Mouse (Mus musculus) C2C12 (cell line): ENCODE results near the gene Gucy2e.

Experiments
- CTCF ChIP-seq: IDR thresholded peaks from one replicate; pipeline ENCODE4 v1.5.1; 2011; ENCODE audit not compliant: control insufficient read depth, insufficient read depth, insufficient read length
- MAX ChIP-seq: IDR thresholded peaks from one replicate; pipeline ENCODE4 v1.6.1; 2011; ENCODE audit warnings: mild to moderate bottlenecking, control low read depth
- MYOG ChIP-seq: IDR thresholded peaks from one replicate; pipeline ENCODE4 v1.6.1; 2011; ENCODE audit not compliant: control insufficient read depth, insufficient read length; ENCODE audit errors: extremely low read depth
- USF1 ChIP-seq: IDR thresholded peaks from one replicate; pipeline ENCODE4 v1.6.1; 2011; ENCODE audit warnings: low read depth, mild to moderate bottlenecking, control low read depth, moderate library complexity

DNA sequence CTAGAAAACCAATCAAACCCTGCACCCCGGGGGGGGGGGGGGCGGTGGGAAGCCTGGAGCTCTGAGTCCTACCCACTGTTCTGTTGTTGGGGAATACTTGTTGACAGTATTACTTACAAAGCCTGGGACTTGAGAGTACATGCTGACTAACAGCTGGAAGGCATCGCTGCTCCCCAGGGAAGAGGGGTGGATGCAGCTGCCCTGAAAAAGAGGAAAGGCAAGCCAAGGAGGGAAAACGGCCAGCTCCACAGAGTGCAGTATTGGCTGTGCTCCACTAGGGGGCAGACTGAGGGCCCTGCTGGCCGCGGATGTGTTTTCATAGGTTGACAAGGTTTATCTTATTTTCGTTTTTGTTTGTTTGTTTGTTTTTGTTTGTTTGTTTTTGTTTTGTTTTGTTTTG is 65.2 kb downstream of the Gucy2e start:
- no peak for TF ChIP-seq MYOG
- TF ChIP-seq CTCF: peak; percentile 69
- no peak for TF ChIP-seq MAX
- TF ChIP-seq USF1: no peak
